Mouse (Mus musculus): Measurements from ENCODE around the gene Epsti1.

The Epsti1 gene

GRCm38 (mm10) chr14:78015540-78016321, 111.7 kb downstream of the Epsti1 start:
- no peak for DNase-seq

- DNase-seq = no peak
Observed at GRCm38 (mm10) chr14:78016398-78016797, 112.4 kb downstream of the Epsti1 start.

- no peak for DNase-seq
Observed at GRCm38 (mm10) chr14:78019935-78020334, 115.9 kb downstream of the Epsti1 start.

GRCm38 (mm10) chr14:78038876-78039275, 134.8 kb downstream of the Epsti1 start:
- DNase-seq = no peak

GRCm38 (mm10) chr14:78040643-78041042, 136.6 kb downstream of the Epsti1 start:
- no peak for DNase-seq

- DNase-seq = no peak
Observed at GRCm38 (mm10) chr14:78041886-78042526, 138.0 kb downstream of the Epsti1 start.

- no peak for DNase-seq
Observed at GRCm38 (mm10) chr14:78043079-78043478, 139.0 kb downstream of the Epsti1 start.

GRCm38 (mm10) chr14:78048258-78048657, 144.2 kb downstream of the Epsti1 start:
- DNase-seq = no peak

- DNase-seq = no peak
Observed at GRCm38 (mm10) chr14:78048674-78049073, 144.6 kb downstream of the Epsti1 start.

Measured in liver (tissue).